In the genomic region with DNA sequence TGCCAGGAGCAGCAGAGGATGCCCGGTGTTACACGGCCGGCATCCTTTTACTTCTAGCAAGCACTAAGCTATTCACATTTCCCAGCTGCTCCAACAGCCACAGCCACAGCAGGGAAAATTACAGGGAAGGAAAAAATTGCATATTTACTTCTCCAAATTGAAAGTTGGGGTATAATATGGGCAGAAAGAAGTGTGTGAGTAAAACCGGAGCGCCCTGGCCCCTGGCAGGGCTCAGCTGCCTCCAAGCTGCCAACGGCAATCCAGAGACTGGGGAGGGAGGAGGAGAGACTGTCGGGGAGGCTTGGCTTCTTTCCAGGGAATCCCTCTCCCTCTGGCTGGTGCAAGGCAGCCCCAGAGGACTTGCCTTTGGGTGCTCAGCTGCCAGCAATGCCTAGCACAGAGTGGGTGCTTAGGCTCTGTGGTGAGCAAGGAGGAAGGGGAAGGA, we compare ENCODE assay signal across 10 mouse cellular contexts. TPM values are rescaled to one million over a fixed set of nuclear protein-coding genes. Genes with fewer than 3 reads are reported as not detected.
DNase-seq lines count a peak whose midpoint lies in the region; ATAC-seq and TF ChIP-seq lines count a peak whose summit lies in the region.
"Had no signal": no experiment of that assay in that cellular context is flagged by ENCODE, and none has a peak within 500 bp of the region (broad histone marks: within the 10 kb centered on the region; RNA-seq: fewer than 3 reads in every experiment).

No protein-coding gene starts in this region.

- no peaks in the 10 kb centered on the region for H3K79me2 ChIP-seq in heart, adult 2 months (replicated peaks; ENCODE audit: control insufficient read depth, insufficient read depth, low read length)

- peak overlapping the region; percentile 55; the same call in 1 of the 2 replicates for H3K27ac ChIP-seq in hindbrain, embryonic 14.5 days
- H3K27ac ChIP-seq in midbrain, postnatal 0 days (ENCODE audit: low read depth, low read length), result no peak overlapping the region
- no peak overlapping the region for H3K27ac ChIP-seq in heart, adult 2 months
- no peak overlapping the region for H3K27ac ChIP-seq in heart, embryonic 12.5 days (ENCODE audit: poor library complexity, severe bottlenecking)
- H3K27ac ChIP-seq: macrophage had no signal

- peaks cover 16% of the 10 kb centered on the region for H3K4me1 ChIP-seq in hindbrain, embryonic 14.5 days (replicated peaks; ENCODE audit: control insufficient read depth, insufficient read depth, low read length)
- H3K4me1 ChIP-seq in midbrain, postnatal 0 days (ENCODE audit: insufficient read depth, low read length), result no peaks in the 10 kb centered on the region; the same call in 1 of the 2 replicates
- H3K4me1 ChIP-seq in heart, adult 2 months (ENCODE audit: control insufficient read depth, insufficient read depth, low read length), result no peaks in the 10 kb centered on the region
- H3K4me1 ChIP-seq in heart, embryonic 12.5 days (replicated peaks), result no peaks in the 10 kb centered on the region

- intact Hi-C loops in heart, adult 2 months (cut with DNase I), result no loop called here

- no peak for TF ChIP-seq POLR2A in heart, adult 2 months (IDR thresholded peaks at IDR 0.05; ENCODE audit: insufficient read depth, low read depth, low read length)

- no peaks in the 10 kb centered on the region for H3K27me3 ChIP-seq in hindbrain, embryonic 14.5 days (ENCODE audit: control insufficient read depth, insufficient read depth, low read length)
- no peaks in the 10 kb centered on the region for H3K27me3 ChIP-seq in midbrain, postnatal 0 days (ENCODE audit: insufficient read depth, low read length)
- H3K27me3 ChIP-seq in heart, adult 2 months (ENCODE audit: control insufficient read depth, insufficient read depth, low read length), result no peaks in the 10 kb centered on the region
- H3K27me3 ChIP-seq in heart, embryonic 12.5 days (replicated peaks), result no peaks in the 10 kb centered on the region

- no peak for TF ChIP-seq EP300 in heart, adult 2 months (IDR thresholded peaks at IDR 0.05; ENCODE audit: insufficient read depth, low read depth, low read length)

- H3K36me3 ChIP-seq in hindbrain, embryonic 14.5 days (replicated peaks; ENCODE audit: control insufficient read depth, insufficient read depth), result no peaks in the 10 kb centered on the region
- no peaks in the 10 kb centered on the region for H3K36me3 ChIP-seq in midbrain, postnatal 0 days (ENCODE audit: insufficient read depth, low read length)
- H3K36me3 ChIP-seq in heart, adult 2 months (ENCODE audit: control insufficient read depth, insufficient read depth, low read length), result no peaks in the 10 kb centered on the region
- no peaks in the 10 kb centered on the region for H3K36me3 ChIP-seq in heart, embryonic 12.5 days
- H3K36me3 ChIP-seq: G1E had no signal

- no peak for TF ChIP-seq CTCF in midbrain, postnatal 0 days (IDR thresholded peaks at IDR 0.05)
- no peak for TF ChIP-seq CTCF in heart, adult 2 months (IDR thresholded peaks at IDR 0.05)

- H3K4me3 ChIP-seq in hindbrain, embryonic 14.5 days (replicated peaks; ENCODE audit: low read length), result no peak overlapping the region
- no peak overlapping the region for H3K4me3 ChIP-seq in midbrain, postnatal 0 days (ENCODE audit: low read depth, low read length)
- no peak overlapping the region for H3K4me3 ChIP-seq in heart, adult 2 months
- H3K4me3 ChIP-seq in heart, embryonic 12.5 days, result no peak overlapping the region

- peak overlapping the region; percentile 15; the same call in 1 of the 2 replicates for H3K4me2 ChIP-seq in hindbrain, embryonic 14.5 days (replicated peaks)
- H3K4me2 ChIP-seq in midbrain, postnatal 0 days (ENCODE audit: low read depth, low read length, poor library complexity, severe bottlenecking), result no peak overlapping the region
- no peak overlapping the region for H3K4me2 ChIP-seq in heart, embryonic 12.5 days

- WGBS in hindbrain, embryonic 14.5 days, result 32% methylated on average over 7 of the region's 7 CpGs
- WGBS in midbrain, postnatal 0 days, result 36% methylated on average over 7 of the region's 7 CpGs
- 36% methylated on average over 7 of the region's 7 CpGs for WGBS in heart, adult 2 months
- 58% methylated on average over 7 of the region's 7 CpGs for WGBS in heart, embryonic 12.5 days

- DNase-seq in kidney, postnatal 14 days, result peak; percentile 39
- DNase-seq in kidney, adult 11 months, result no peak
- peak; percentile 36 to 49 for DNase-seq in cerebellum, postnatal 14 days
- peak; percentile 44 for DNase-seq in hindbrain, embryonic 14.5 days (ENCODE audit: low spot score)
- peak; percentile 63 for DNase-seq in midbrain, postnatal 0 days (ENCODE audit: low spot score)
- no peak for DNase-seq in gastrocnemius, adult 18-20 months (ENCODE audit: low spot score)
- no peak for DNase-seq in heart, adult 2 months

- no peak overlapping the region for H3K9ac ChIP-seq in hindbrain, embryonic 14.5 days
- no peak overlapping the region for H3K9ac ChIP-seq in midbrain, postnatal 0 days (replicated peaks; ENCODE audit: low read length, poor library complexity, severe bottlenecking)
- no peak overlapping the region for H3K9ac ChIP-seq in heart, adult 2 months (ENCODE audit: low read depth, low read length)
- no peak overlapping the region for H3K9ac ChIP-seq in heart, embryonic 12.5 days

- ATAC-seq in hindbrain, embryonic 14.5 days (ENCODE audit: low FRiP score), result no peak
- peak; percentile 29; the same call in 1 of the 2 replicates for ATAC-seq in midbrain, postnatal 0 days (ENCODE audit: low FRiP score)
- no peak for ATAC-seq in heart, embryonic 12.5 days (ENCODE audit: insufficient number of reproducible peaks, low FRiP score)

- peaks cover 3% of the 10 kb centered on the region; the same call in 1 of the 2 replicates for H3K9me3 ChIP-seq in hindbrain, embryonic 14.5 days (ENCODE audit: control insufficient read depth, low read length)
- no peaks in the 10 kb centered on the region for H3K9me3 ChIP-seq in midbrain, postnatal 0 days (ENCODE audit: low read length)
- H3K9me3 ChIP-seq in heart, embryonic 12.5 days (replicated peaks), result peaks cover 2% of the 10 kb centered on the region; the same call in 1 of the 2 replicates

RNA-seq across cellular contexts. Expression of a gene that starts 53.1 kb away (rescaled TPM):
- 8.5 and 10.4 TPM in 2 replicates for polyA plus RNA-seq in hindbrain, embryonic 14.5 days (2014; fragmentation: Nextera tagmentation; extraction: Ambion mirVana)
- 17.4 and 20.1 TPM in 2 replicates for total RNA-seq in midbrain, postnatal 0 days (2014; rRNA removed)
- polyA plus RNA-seq in midbrain, postnatal 0 days (2015; fragmentation: Nextera tagmentation; extraction: Ambion mirVana), result 13.5 and 16.2 TPM in 2 replicates
- under 1 TPM; 0.45 to 0.84 TPM for total RNA-seq in gastrocnemius, adult 18-20 months (2021)
- under 1 TPM in 1 of 2 experiments, not detected in 1; 0.39 TPM for total RNA-seq in heart, adult 2 months (2021)
- 0.23 and 0.41 TPM in 2 replicates for polyA plus RNA-seq in heart, adult 2 months (2012; rRNA removed)
- polyA plus RNA-seq in heart, embryonic 12.5 days (2016; fragmentation: Nextera tagmentation; extraction: Ambion mirVana), result 1.1 and 1.4 TPM in 2 replicates
- polyA plus RNA-seq: G1E, macrophage had no signal

Comparison
In these comparisons a context has a peak if more than half of its experiments do, and no peak if none do; other contexts are left out.
1. DNase-seq: peak in kidney, postnatal 14 days (single experiment), cerebellum, postnatal 14 days (2 of 2), hindbrain, embryonic 14.5 days (single experiment) and midbrain, postnatal 0 days (single experiment); none in kidney, adult 11 months (single experiment), gastrocnemius, adult 18-20 months (single experiment) and heart, adult 2 months (0 of 2).